Mouse (Mus musculus) neural tube, embryonic 13.5 days (tissue): ENCODE measurements around the gene Spsb4. TPM values are rescaled to one million over a fixed set of nuclear protein-coding genes. Genes with fewer than 3 reads are reported as not detected.
A peak's percentile ranks its signal among the peaks of the same experiment; 100 is the strongest.

Experiments
- ATAC-seq: fragments of 200-750 bp; cut with Nextera tagmentation; 2 replicates; pipeline ENCODE4 v1.8.0; 2017; ENCODE audit warnings: low read depth, mild to moderate bottlenecking, moderate TSS enrichment, moderate library complexity
- H3K27ac ChIP-seq: fragments of 300-500 bp; sonication (generic); replicated peaks from 2 replicates; pipeline ENCODE4 v1.5.1; 2015; ENCODE audit warnings: moderate library complexity, mild to moderate bottlenecking, inconsistent platforms
- H3K27me3 ChIP-seq: fragments of 300-500 bp; sonication (generic); 2 replicates; pipeline ENCODE4 v1.6.1; 2015; ENCODE audit warnings: mild to moderate bottlenecking, inconsistent platforms
- H3K36me3 ChIP-seq: fragments of 300-500 bp; sonication (generic); 2 replicates; pipeline ENCODE4 v1.6.1; 2015; ENCODE audit warnings: mild to moderate bottlenecking, inconsistent platforms
- H3K4me1 ChIP-seq: fragments of 300-500 bp; sonication (generic); replicated peaks from 2 replicates; pipeline ENCODE4 v1.6.1; 2015; ENCODE audit warnings: inconsistent platforms
- H3K4me2 ChIP-seq: fragments of 300-500 bp; sonication (generic); 2 replicates; pipeline ENCODE4 v1.6.1; 2015; ENCODE audit warnings: inconsistent platforms, mild to moderate bottlenecking, moderate library complexity
- H3K4me3 ChIP-seq: fragments of 300-500 bp; sonication (generic); 2 replicates; pipeline ENCODE4 v1.5.1; 2015; ENCODE audit warnings: mild to moderate bottlenecking, inconsistent platforms
- H3K9ac ChIP-seq: fragments of 300-500 bp; sonication (generic); 2 replicates; pipeline ENCODE4 v1.6.1; 2015; ENCODE audit warnings: moderate library complexity, mild to moderate bottlenecking, inconsistent platforms
- H3K9me3 ChIP-seq: fragments of 300-500 bp; sonication (generic); 2 replicates; pipeline ENCODE4 v1.6.1; 2016; ENCODE audit warnings: inconsistent platforms
- WGBS: fragments of 180-500 bp; shearing (Covaris S2); methylation state at CpG from one replicate; pipeline ENCODE4 v1.1.7; 2015; 5-methylcytosine and 5-hydroxymethylcytosine counted together
- polyA plus RNA-seq: library from polyadenylated mRNA; unstranded; fragments of >200 nt; fragmentation: Nextera tagmentation; extraction: Ambion mirVana; gene quantifications from 2 replicates; pipeline ENCODE4 v1.2.1, GENCODE M21; 2015

Gene Spsb4
- polyA plus RNA-seq: 59.6 and 62.4 TPM in 2 replicates

GRCm38 (mm10) chr9:97018677-97019147 is at the start of gene Spsb4:
Gene Spsb4, minus strand, starts transcription at chr9:97018843.
- peak within 1 kb of the TSS; percentile 82 for H3K4me3 ChIP-seq
- H3K36me3 ChIP-seq: no peaks in the 10 kb centered on the region
- no peaks in the 10 kb centered on the region for H3K9me3 ChIP-seq
- ATAC-seq: peak; percentile 88
- H3K27ac ChIP-seq: peak within 1 kb of the TSS; percentile 99
- peak within 1 kb of the TSS; percentile 77 for H3K4me2 ChIP-seq
- peak within 1 kb of the TSS; percentile 92 for H3K9ac ChIP-seq
- peaks cover 53% of the 10 kb centered on the region for H3K4me1 ChIP-seq
- H3K27me3 ChIP-seq: no peaks in the 10 kb centered on the region
- WGBS: under 1% methylated on average over 43 of the region's 47 CpGs

- no peak for ATAC-seq
- no peak overlapping the region for H3K4me2 ChIP-seq
- H3K4me3 ChIP-seq: no peak overlapping the region
- H3K27ac ChIP-seq: no peak overlapping the region
- H3K9ac ChIP-seq: no peak overlapping the region
- H3K4me1 ChIP-seq: peaks cover 21% of the 10 kb centered on the region
- WGBS: 61% methylated on average over 6 of the region's 6 CpGs
- H3K36me3 ChIP-seq: no peaks in the 10 kb centered on the region
- H3K27me3 ChIP-seq: no peaks in the 10 kb centered on the region
- H3K9me3 ChIP-seq: no peaks in the 10 kb centered on the region
These were observed 49.1 kb upstream of the Spsb4 start for GRCm38 (mm10) chr9:97067761-97068160.

GRCm38 (mm10) chr9:97065885-97066284 is 47.2 kb upstream of the Spsb4 start:
- no peak for ATAC-seq
- Histone ChIP-seq H3K27me3 (no peaks in the 10 kb centered on the region), H3K4me1 (peaks cover 26% of the 10 kb centered on the region), H3K4me3 (no peak overlapping the region), H3K9me3 (no peaks in the 10 kb centered on the region), H3K27ac (no peak overlapping the region), H3K4me2 (no peak overlapping the region), H3K36me3 (no peaks in the 10 kb centered on the region), H3K9ac (no peak overlapping the region)
- 37% methylated on average over 4 of the region's 4 CpGs for WGBS

- no peak overlapping the region for H3K9ac ChIP-seq
- peaks cover 32% of the 10 kb centered on the region for H3K4me1 ChIP-seq
- H3K27me3 ChIP-seq: no peaks in the 10 kb centered on the region
- H3K27ac ChIP-seq: no peak overlapping the region
- H3K36me3 ChIP-seq: no peaks in the 10 kb centered on the region
- no peak overlapping the region for H3K4me2 ChIP-seq
- no peaks in the 10 kb centered on the region for H3K9me3 ChIP-seq
- H3K4me3 ChIP-seq: no peak overlapping the region
- WGBS: 15% methylated on average over 5 of the region's 5 CpGs
- no peak for ATAC-seq
These were observed 46.6 kb upstream of the Spsb4 start for GRCm38 (mm10) chr9:97065216-97065615.

- 81% methylated on average over 1 of the region's 1 CpGs for WGBS
These were observed 45.5 kb upstream of the Spsb4 start for GRCm38 (mm10) chr9:97064161-97064560.

GRCm38 (mm10) chr9:97061696-97062095 is 43.1 kb upstream of the Spsb4 start:
- Histone ChIP-seq H3K4me1 (peaks cover 28% of the 10 kb centered on the region), H3K4me3 (no peak overlapping the region), H3K36me3 (no peaks in the 10 kb centered on the region), H3K27me3 (no peaks in the 10 kb centered on the region), H3K4me2 (no peak overlapping the region), H3K9me3 (no peaks in the 10 kb centered on the region), H3K9ac (no peak overlapping the region), H3K27ac (no peak overlapping the region)
- no peak for ATAC-seq
- 93% methylated on average over 9 of the region's 9 CpGs for WGBS

More at GRCm38 (mm10) chr9:97064161-97064560, 45.5 kb upstream of the Spsb4 start:
- peaks cover 32% of the 10 kb centered on the region for H3K4me1 ChIP-seq
- no peak overlapping the region for H3K27ac ChIP-seq
- H3K4me3 ChIP-seq: no peak overlapping the region
- H3K4me2 ChIP-seq: no peak overlapping the region
- no peak for ATAC-seq
- H3K27me3 ChIP-seq: no peaks in the 10 kb centered on the region
- no peaks in the 10 kb centered on the region for H3K9me3 ChIP-seq
- H3K9ac ChIP-seq: no peak overlapping the region
- H3K36me3 ChIP-seq: no peaks in the 10 kb centered on the region

GRCm38 (mm10) chr9:97056541-97057338 is 38.1 kb upstream of the Spsb4 start:
- Histone ChIP-seq H3K27ac (no peak overlapping the region), H3K4me1 (peaks cover 25% of the 10 kb centered on the region), H3K9ac (no peak overlapping the region), H3K4me3 (no peak overlapping the region), H3K36me3 (no peaks in the 10 kb centered on the region), H3K27me3 (no peaks in the 10 kb centered on the region), H3K9me3 (no peaks in the 10 kb centered on the region), H3K4me2 (no peak overlapping the region)
- no peak for ATAC-seq
- WGBS: 67% methylated on average over 18 of the region's 18 CpGs

GRCm38 (mm10) chr9:97055906-97056305 is 37.3 kb upstream of the Spsb4 start:
- H3K4me3 ChIP-seq: no peak overlapping the region
- H3K4me2 ChIP-seq: no peak overlapping the region
- no peaks in the 10 kb centered on the region for H3K9me3 ChIP-seq
- ATAC-seq: no peak
- H3K36me3 ChIP-seq: no peaks in the 10 kb centered on the region
- 48% methylated on average over 14 of the region's 14 CpGs for WGBS
- no peak overlapping the region for H3K27ac ChIP-seq
- H3K27me3 ChIP-seq: no peaks in the 10 kb centered on the region
- H3K4me1 ChIP-seq: peaks cover 27% of the 10 kb centered on the region
- no peak overlapping the region for H3K9ac ChIP-seq

- no peaks in the 10 kb centered on the region for H3K27me3 ChIP-seq
- no peaks in the 10 kb centered on the region for H3K36me3 ChIP-seq
- H3K9ac ChIP-seq: peak overlapping the region; percentile 17; the same call in 1 of the 2 replicates
- H3K4me3 ChIP-seq: no peak overlapping the region
- H3K9me3 ChIP-seq: no peaks in the 10 kb centered on the region
- no peak overlapping the region for H3K4me2 ChIP-seq
- peak; percentile 66 for ATAC-seq
- WGBS: 16% methylated on average over 8 of the region's 8 CpGs
- H3K4me1 ChIP-seq: peaks cover 18% of the 10 kb centered on the region
- peak overlapping the region; percentile 69 for H3K27ac ChIP-seq
These were observed 32.5 kb upstream of the Spsb4 start for GRCm38 (mm10) chr9:97051176-97051575.

GRCm38 (mm10) chr9:97046240-97046639 is 27.6 kb upstream of the Spsb4 start:
- no peak for ATAC-seq
- WGBS: 86% methylated on average over 4 of the region's 4 CpGs
- Histone ChIP-seq H3K9me3 (no peaks in the 10 kb centered on the region), H3K36me3 (no peaks in the 10 kb centered on the region), H3K27me3 (no peaks in the 10 kb centered on the region), H3K27ac (no peak overlapping the region), H3K4me1 (peaks cover 8% of the 10 kb centered on the region), H3K4me2 (no peak overlapping the region), H3K9ac (no peak overlapping the region), H3K4me3 (no peak overlapping the region)

GRCm38 (mm10) chr9:97041633-97042032 is 23.0 kb upstream of the Spsb4 start:
- Histone ChIP-seq H3K4me1 (no peaks in the 10 kb centered on the region), H3K27ac (no peak overlapping the region), H3K4me3 (no peak overlapping the region), H3K4me2 (no peak overlapping the region), H3K27me3 (no peaks in the 10 kb centered on the region), H3K36me3 (no peaks in the 10 kb centered on the region), H3K9ac (no peak overlapping the region), H3K9me3 (no peaks in the 10 kb centered on the region)
- 61% methylated on average over 8 of the region's 8 CpGs for WGBS
- ATAC-seq: no peak

- 91% methylated on average over 3 of the region's 3 CpGs for WGBS
- no peak overlapping the region for H3K27ac ChIP-seq
- H3K9me3 ChIP-seq: no peaks in the 10 kb centered on the region
- H3K9ac ChIP-seq: no peak overlapping the region
- no peak overlapping the region for H3K4me2 ChIP-seq
- no peak for ATAC-seq
- no peak overlapping the region for H3K4me3 ChIP-seq
- no peaks in the 10 kb centered on the region for H3K36me3 ChIP-seq
- no peaks in the 10 kb centered on the region for H3K4me1 ChIP-seq
- H3K27me3 ChIP-seq: no peaks in the 10 kb centered on the region
These were observed 19.4 kb upstream of the Spsb4 start for GRCm38 (mm10) chr9:97038010-97038409.

- no peak for ATAC-seq
- WGBS: 77% methylated on average over 7 of the region's 7 CpGs
These were observed 18.0 kb upstream of the Spsb4 start for GRCm38 (mm10) chr9:97036656-97037055.

More at GRCm38 (mm10) chr9:97036656-97037055, 18.0 kb upstream of the Spsb4 start:
- Histone ChIP-seq H3K27me3 (no peaks in the 10 kb centered on the region), H3K27ac (no peak overlapping the region), H3K9me3 (no peaks in the 10 kb centered on the region), H3K4me2 (no peak overlapping the region), H3K4me1 (no peaks in the 10 kb centered on the region), H3K4me3 (no peak overlapping the region), H3K36me3 (no peaks in the 10 kb centered on the region), H3K9ac (no peak overlapping the region)
